Comparison of ENCODE assay signal across 8 mouse cellular contexts in the genomic region with DNA sequence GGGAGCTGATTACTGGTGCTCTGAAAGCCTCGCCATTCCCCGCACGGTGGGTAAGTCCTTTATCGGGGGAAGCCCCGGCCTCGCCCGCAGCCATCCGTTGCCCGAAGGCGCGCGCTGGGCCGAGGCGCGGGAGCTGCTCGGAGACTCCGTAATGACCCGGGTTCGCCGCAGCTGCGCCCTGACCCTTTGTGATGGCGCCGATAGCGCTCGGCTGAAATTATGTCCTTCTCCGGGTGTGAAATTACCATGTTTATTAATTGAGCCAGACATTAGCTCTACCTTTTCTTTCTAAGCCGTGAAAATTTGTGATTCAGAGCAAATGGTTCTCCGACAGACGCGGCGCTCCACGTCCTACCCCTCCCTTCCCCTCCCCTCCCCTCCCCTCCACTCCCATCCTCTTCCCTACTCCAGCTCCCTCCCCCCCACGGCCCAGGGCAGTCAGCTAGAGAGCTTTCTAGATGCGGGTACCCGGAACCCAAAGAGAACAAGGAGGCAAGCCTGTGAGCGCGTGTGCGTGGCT. TPM values are rescaled to one million over a fixed set of nuclear protein-coding genes. Genes with fewer than 3 reads are reported as not detected.
DNase-seq lines count a peak whose midpoint lies in the region; ATAC-seq and TF ChIP-seq lines count a peak whose summit lies in the region.
"Had no signal": no experiment of that assay in that cellular context is flagged by ENCODE, and none has a peak within 500 bp of the region (broad histone marks: within the 10 kb centered on the region; RNA-seq: fewer than 3 reads in every experiment).

No protein-coding gene starts in this region.

- DNase-seq in ES-CJ7 (ENCODE audit: low read depth, low spot score) = peak; percentile 87
- DNase-seq in midbrain, embryonic 11.5 days (ENCODE audit: low spot score, missing footprints) = no peak
- DNase-seq in frontal cortex, postnatal 25 days (ENCODE audit: low spot score in 2 of 2) = no peak
- no peak for DNase-seq in frontal cortex, postnatal 36 days (ENCODE audit: low spot score in 2 of 2)
- DNase-seq in left cerebral cortex, adult 8-10 months (ENCODE audit: low spot score in 2 of 2) = no peak

- peaks cover 74% of the 10 kb centered on the region for H3K4me1 ChIP-seq in E14TG2a.4 (replicated peaks; ENCODE audit: low read depth, low read length)
- H3K4me1 ChIP-seq in forebrain, embryonic 16.5 days (replicated peaks; ENCODE audit: control insufficient read depth, insufficient read depth, low read length) = peaks cover 10% of the 10 kb centered on the region
- H3K4me1 ChIP-seq in midbrain, embryonic 11.5 days (ENCODE audit: control insufficient read depth, insufficient read depth, low read length) = peaks cover 11% of the 10 kb centered on the region

- H3K9me3 ChIP-seq in E14TG2a.4 (ENCODE audit: low read length) = no peaks in the 10 kb centered on the region; the same call in 1 of the 2 replicates
- H3K9me3 ChIP-seq in forebrain, embryonic 16.5 days (ENCODE audit: control insufficient read depth, low read length) = no peaks in the 10 kb centered on the region
- no peaks in the 10 kb centered on the region for H3K9me3 ChIP-seq in midbrain, embryonic 11.5 days (ENCODE audit: control insufficient read depth, low read length)

- peaks cover 94% of the 10 kb centered on the region for H3K27me3 ChIP-seq in E14TG2a.4 (ENCODE audit: insufficient read depth, low read length)
- peaks cover 74% of the 10 kb centered on the region for H3K27me3 ChIP-seq in forebrain, embryonic 16.5 days (replicated peaks; ENCODE audit: control insufficient read depth, insufficient read depth, low read length)
- peaks cover 92% of the 10 kb centered on the region for H3K27me3 ChIP-seq in midbrain, embryonic 11.5 days (ENCODE audit: control insufficient read depth, insufficient read depth, low read length)

- under 1% methylated on average over 38 of the region's 38 CpGs for WGBS in forebrain, embryonic 16.5 days
- WGBS in midbrain, embryonic 11.5 days = under 1% methylated on average over 38 of the region's 38 CpGs

- TF ChIP-seq CTCF in E14TG2a.4 (conservative IDR thresholded peaks at IDR 0.05; ENCODE audit: low read length) = no peak

- no peaks in the 10 kb centered on the region for H3K36me3 ChIP-seq in E14TG2a.4 (ENCODE audit: insufficient read depth, low read length)
- no peaks in the 10 kb centered on the region for H3K36me3 ChIP-seq in forebrain, embryonic 16.5 days (ENCODE audit: control insufficient read depth, insufficient read depth)
- H3K36me3 ChIP-seq in midbrain, embryonic 11.5 days (ENCODE audit: control insufficient read depth, insufficient read depth, low read length) = no peaks in the 10 kb centered on the region

- ATAC-seq in forebrain, embryonic 16.5 days = peak; percentile 39; the same call in 1 of the 2 replicates
- ATAC-seq in midbrain, embryonic 11.5 days (ENCODE audit: low FRiP score) = peak; percentile 69
- ATAC-seq: activated CD4-positive, CD25-positive, alpha-beta regulatory T cell, adult 4 months had no signal

- H3K9ac ChIP-seq in forebrain, embryonic 16.5 days (replicated peaks; ENCODE audit: low read depth, low read length) = 0 out of 2 replicates have a peak overlapping the region, but pooled peaks have one; percentile 17
- H3K9ac ChIP-seq in midbrain, embryonic 11.5 days (ENCODE audit: low read length) = no peak overlapping the region

- H3K4me3 ChIP-seq in E14TG2a.4 (replicated peaks; ENCODE audit: low read length) = peak overlapping the region; percentile 74
- H3K4me3 ChIP-seq in forebrain, embryonic 16.5 days (replicated peaks; ENCODE audit: low read length) = peak overlapping the region; percentile 27
- peak overlapping the region; percentile 11; the same call in 1 of the 2 replicates for H3K4me3 ChIP-seq in midbrain, embryonic 11.5 days (ENCODE audit: low read depth, low read length)

- H3K27ac ChIP-seq in forebrain, embryonic 16.5 days (ENCODE audit: low read length) = no peak overlapping the region
- no peak overlapping the region for H3K27ac ChIP-seq in midbrain, embryonic 11.5 days (ENCODE audit: low read depth, low read length)

- peak overlapping the region; percentile 46 for H3K4me2 ChIP-seq in forebrain, embryonic 16.5 days (ENCODE audit: low read length)
- peak overlapping the region; percentile 27; the same call in 1 of the 2 replicates for H3K4me2 ChIP-seq in midbrain, embryonic 11.5 days

RNA-seq across cellular contexts. Expression of a gene that starts 34.1 kb away (rescaled TPM):
- 0.41 and 0.55 TPM in 2 replicates for polyA plus RNA-seq in forebrain, embryonic 16.5 days (2015; fragmentation: Nextera tagmentation; extraction: Ambion mirVana)
- polyA plus RNA-seq in midbrain, embryonic 11.5 days (2014; fragmentation: Nextera tagmentation; extraction: Ambion mirVana) = 3.0 and 4.7 TPM in 2 replicates
- total RNA-seq in left cerebral cortex, adult 8-10 months (2022) = 1 to 10 TPM in 1 of 4 experiments, under 1 TPM in 3; 0.58 to 1.1 (median 0.60) TPM
- polyA plus RNA-seq: activated CD4-positive, CD25-positive, alpha-beta regulatory T cell, adult 4 months had no signal

Comparison
In these comparisons a context has a peak if more than half of its experiments do, and no peak if none do; other contexts are left out.
1. H3K4me3 ChIP-seq: peak in every context shown above with its lines; median percentile 74 in E14TG2a.4; 27 in forebrain, embryonic 16.5 days; 11 in midbrain, embryonic 11.5 days.